ENCODE assay signal across 13 mouse cellular contexts in genomic region chr15:94183663-94184375, GRCm38 (mm10).
"Had no signal": no experiment of that assay in that cellular context is flagged by ENCODE, and none has a peak within 500 bp of the region (broad histone marks: within the 10 kb centered on the region; RNA-seq: fewer than 3 reads in every experiment).

No protein-coding gene starts in this region.

- DNase-seq: lung, adult 18-20 months; lung, embryonic 14.5 days; lung, postnatal 10 days; lung, postnatal 4 days; midbrain, embryonic 14.5 days; retina, postnatal 1 day; right cerebral cortex, adult 18-20 months; right cerebral cortex, postnatal 25 days; right cerebral cortex, postnatal 4 days; spleen, adult 18-20 months; thymus, adult 18-20 months; thymus, postnatal 25 days; thymus, postnatal 4 days had no signal
